Mouse (Mus musculus): ENCODE results near the gene Tbx15. TPM values are rescaled to one million over a fixed set of nuclear protein-coding genes. Genes with fewer than 3 reads are reported as not detected.
A peak's percentile ranks its signal among the peaks of the same experiment; 100 is the strongest.

The Tbx15 gene
- polyA plus RNA-seq, 1 experiment from 2014 or later: 0.22 TPM

GRCm38 (mm10) chr3:99238691-99239090, 1.5 kb upstream of the Tbx15 start:
- Histone ChIP-seq H3K9me3 (replicated peaks) (no peaks in the 10 kb centered on the region), H3K4me3 (replicated peaks) (no peak overlapping the region), H3K27me3 (peaks cover 98% of the 10 kb centered on the region), H3K36me3 (replicated peaks) (no peaks in the 10 kb centered on the region), H3K9ac (no peak overlapping the region), H3K4me2 (no peak overlapping the region), H3K27ac (replicated peaks) (no peak overlapping the region), H3K4me1 (replicated peaks) (peaks cover 4% of the 10 kb centered on the region; the same call in 1 of the 2 replicates)
- no peak for ATAC-seq (ENCODE audit: insufficient read depth)
- WGBS (ENCODE audit: insufficient replicate concordance): 7% methylated on average over 1 of the region's 1 CpGs

GRCm38 (mm10) chr3:99239301-99240045, 708 bp upstream of the Tbx15 start:
- Histone ChIP-seq H3K4me1 (replicated peaks) (peaks cover 4% of the 10 kb centered on the region; the same call in 1 of the 2 replicates), H3K36me3 (replicated peaks) (no peaks in the 10 kb centered on the region), H3K4me2 (no peak overlapping the region), H3K9ac (no peak overlapping the region), H3K4me3 (replicated peaks) (no peak overlapping the region), H3K27me3 (peaks cover 98% of the 10 kb centered on the region), H3K27ac (replicated peaks) (no peak overlapping the region), H3K9me3 (replicated peaks) (no peaks in the 10 kb centered on the region)
- 1% methylated on average over 20 of the region's 20 CpGs for WGBS (ENCODE audit: insufficient replicate concordance)
- no peak for ATAC-seq (ENCODE audit: insufficient read depth)

- WGBS (ENCODE audit: insufficient replicate concordance): 1% methylated on average over 50 of the region's 50 CpGs
- peak overlapping the region; percentile 29; the same call in 1 of the 2 replicates for H3K4me2 ChIP-seq
These were observed 894 bp downstream of the Tbx15 start for GRCm38 (mm10) chr3:99240811-99241738.

GRCm38 (mm10) chr3:99242481-99242880, 2.3 kb downstream of the Tbx15 start:
- Histone ChIP-seq H3K27ac (replicated peaks) (no peak overlapping the region), H3K9ac (no peak overlapping the region), H3K36me3 (replicated peaks) (no peaks in the 10 kb centered on the region), H3K4me3 (replicated peaks) (no peak overlapping the region), H3K4me1 (replicated peaks) (peaks cover 4% of the 10 kb centered on the region; the same call in 1 of the 2 replicates), H3K27me3 (peaks cover 100% of the 10 kb centered on the region), H3K4me2 (no peak overlapping the region), H3K9me3 (replicated peaks) (no peaks in the 10 kb centered on the region)
- 8% methylated on average over 8 of the region's 8 CpGs for WGBS (ENCODE audit: insufficient replicate concordance)
- ATAC-seq (ENCODE audit: insufficient read depth): no peak

More at GRCm38 (mm10) chr3:99240811-99241738, 894 bp downstream of the Tbx15 start:
- Histone ChIP-seq H3K36me3 (replicated peaks) (no peaks in the 10 kb centered on the region), H3K9ac (no peak overlapping the region), H3K27me3 (peaks cover 98% of the 10 kb centered on the region), H3K9me3 (replicated peaks) (no peaks in the 10 kb centered on the region), H3K4me3 (replicated peaks) (no peak overlapping the region), H3K27ac (replicated peaks) (no peak overlapping the region), H3K4me1 (replicated peaks) (peaks cover 4% of the 10 kb centered on the region; the same call in 1 of the 2 replicates)
- ATAC-seq (ENCODE audit: insufficient read depth): no peak

- no peak overlapping the region for H3K4me2 ChIP-seq
- no peak for ATAC-seq (ENCODE audit: insufficient read depth)
- H3K27me3 ChIP-seq: peaks cover 100% of the 10 kb centered on the region
- H3K4me3 ChIP-seq (replicated peaks): no peak overlapping the region
- H3K4me1 ChIP-seq (replicated peaks): peaks cover 4% of the 10 kb centered on the region; the same call in 1 of the 2 replicates
- no peaks in the 10 kb centered on the region for H3K9me3 ChIP-seq (replicated peaks)
- H3K27ac ChIP-seq (replicated peaks): no peak overlapping the region
- 15% methylated on average over 3 of the region's 3 CpGs for WGBS (ENCODE audit: insufficient replicate concordance)
- no peaks in the 10 kb centered on the region for H3K36me3 ChIP-seq (replicated peaks)
- no peak overlapping the region for H3K9ac ChIP-seq
These were observed 5.2 kb downstream of the Tbx15 start for GRCm38 (mm10) chr3:99245341-99245740.

- no peak for ATAC-seq (ENCODE audit: insufficient read depth)
- WGBS (ENCODE audit: insufficient replicate concordance): 20% methylated on average over 3 of the region's 3 CpGs
- H3K27me3 ChIP-seq: peaks cover 100% of the 10 kb centered on the region
- no peak overlapping the region for H3K4me2 ChIP-seq
- no peaks in the 10 kb centered on the region for H3K4me1 ChIP-seq (replicated peaks)
- no peak overlapping the region for H3K9ac ChIP-seq
- H3K27ac ChIP-seq (replicated peaks): no peak overlapping the region
- H3K9me3 ChIP-seq (replicated peaks): no peaks in the 10 kb centered on the region
- no peak overlapping the region for H3K4me3 ChIP-seq (replicated peaks)
- no peaks in the 10 kb centered on the region for H3K36me3 ChIP-seq (replicated peaks)
These were observed 6.4 kb downstream of the Tbx15 start for GRCm38 (mm10) chr3:99246629-99247028.

- ATAC-seq (ENCODE audit: insufficient read depth): no peak
- H3K9me3 ChIP-seq (replicated peaks): no peaks in the 10 kb centered on the region
- no peak overlapping the region for H3K9ac ChIP-seq
- no peaks in the 10 kb centered on the region for H3K4me1 ChIP-seq (replicated peaks)
- peaks cover 100% of the 10 kb centered on the region for H3K27me3 ChIP-seq
- 6% methylated on average over 4 of the region's 4 CpGs for WGBS (ENCODE audit: insufficient replicate concordance)
- H3K27ac ChIP-seq (replicated peaks): no peak overlapping the region
- H3K36me3 ChIP-seq (replicated peaks): no peaks in the 10 kb centered on the region
- no peak overlapping the region for H3K4me3 ChIP-seq (replicated peaks)
- no peak overlapping the region for H3K4me2 ChIP-seq
These were observed 7.4 kb downstream of the Tbx15 start for GRCm38 (mm10) chr3:99247586-99247985.

GRCm38 (mm10) chr3:99247996-99248801, 8.0 kb downstream of the Tbx15 start:
- no peak overlapping the region for H3K4me2 ChIP-seq
- H3K4me3 ChIP-seq (replicated peaks): no peak overlapping the region
- H3K9me3 ChIP-seq (replicated peaks): no peaks in the 10 kb centered on the region
- H3K27me3 ChIP-seq: peaks cover 100% of the 10 kb centered on the region
- H3K27ac ChIP-seq (replicated peaks): no peak overlapping the region
- ATAC-seq (ENCODE audit: insufficient read depth): no peak
- WGBS (ENCODE audit: insufficient replicate concordance): 2% methylated on average over 28 of the region's 28 CpGs
- H3K36me3 ChIP-seq (replicated peaks): no peaks in the 10 kb centered on the region
- H3K9ac ChIP-seq: no peak overlapping the region
- H3K4me1 ChIP-seq (replicated peaks): 0 out of 2 replicates have a peak, but pooled peaks cover 2% of the 10 kb centered on the region

GRCm38 (mm10) chr3:99248831-99249550, 8.8 kb downstream of the Tbx15 start:
- Histone ChIP-seq H3K4me2 (no peak overlapping the region), H3K27ac (replicated peaks) (no peak overlapping the region), H3K4me1 (replicated peaks) (peaks cover 8% of the 10 kb centered on the region; the same call in 1 of the 2 replicates), H3K9me3 (replicated peaks) (no peaks in the 10 kb centered on the region), H3K4me3 (replicated peaks) (no peak overlapping the region), H3K36me3 (replicated peaks) (no peaks in the 10 kb centered on the region), H3K9ac (no peak overlapping the region), H3K27me3 (peaks cover 100% of the 10 kb centered on the region)
- ATAC-seq (ENCODE audit: insufficient read depth): no peak
- 2% methylated on average over 25 of the region's 25 CpGs for WGBS (ENCODE audit: insufficient replicate concordance)

GRCm38 (mm10) chr3:99249551-99249870, 9.3 kb downstream of the Tbx15 start:
- Histone ChIP-seq H3K9ac (no peak overlapping the region), H3K4me1 (replicated peaks) (peaks cover 11% of the 10 kb centered on the region; the same call in 1 of the 2 replicates), H3K36me3 (replicated peaks) (no peaks in the 10 kb centered on the region), H3K4me2 (no peak overlapping the region), H3K4me3 (replicated peaks) (no peak overlapping the region), H3K27ac (replicated peaks) (no peak overlapping the region), H3K27me3 (peaks cover 100% of the 10 kb centered on the region), H3K9me3 (replicated peaks) (no peaks in the 10 kb centered on the region)
- WGBS (ENCODE audit: insufficient replicate concordance): 5% methylated on average over 11 of the region's 11 CpGs
- no peak for ATAC-seq (ENCODE audit: insufficient read depth)
